Mouse (Mus musculus) intestine, embryonic 14.5 days (tissue): Measurements from ENCODE around the gene Eif4e3. TPM values are rescaled to one million over a fixed set of nuclear protein-coding genes. Genes with fewer than 3 reads are reported as not detected.

Source experiments
- ATAC-seq: fragments of 200-750 bp; cut with Nextera tagmentation; replicated peaks from 2 replicates; pipeline ENCODE4 v1.8.0; 2017; ENCODE audit warnings: low read depth, moderate number of reproducible peaks, moderate TSS enrichment, moderate library complexity; ENCODE audit not compliant: low FRiP score, low TSS enrichment
- DNase-seq: peaks from one replicate; pipeline ENCODE4 v3.0.0-alpha.2; 2018; ENCODE audit warnings: low spot score
- H3K27ac ChIP-seq: fragments of 300-500 bp; sonication (generic); 2 replicates; pipeline ENCODE4 v1.5.1; 2014; ENCODE audit warnings: low read depth, mild to moderate bottlenecking, control low read depth
- H3K27me3 ChIP-seq: fragments of 300-500 bp; sonication (generic); replicated peaks from 2 replicates; pipeline ENCODE4 v1.6.1; 2014; ENCODE audit warnings: low read length, control low read depth; ENCODE audit not compliant: control insufficient read depth, insufficient read depth
- H3K36me3 ChIP-seq: fragments of 300-500 bp; sonication (generic); 2 replicates; pipeline ENCODE4 v1.6.1; 2014; ENCODE audit warnings: low read length, control low read depth; ENCODE audit not compliant: control insufficient read depth, insufficient read depth
- H3K4me1 ChIP-seq: fragments of 300-500 bp; sonication (generic); replicated peaks from 2 replicates; pipeline ENCODE4 v1.6.1; 2014; ENCODE audit warnings: low read length, control low read depth, mixed read lengths; ENCODE audit not compliant: control insufficient read depth, insufficient read depth
- H3K4me2 ChIP-seq: fragments of 300-500 bp; sonication (generic); 2 replicates; pipeline ENCODE4 v1.6.1; 2014; ENCODE audit warnings: low read length
- H3K4me3 ChIP-seq: fragments of 300-500 bp; sonication (generic); 2 replicates; pipeline ENCODE4 v1.5.1; 2014; ENCODE audit warnings: low read depth, low read length, control low read depth, mixed read lengths
- H3K9ac ChIP-seq: fragments of 300-500 bp; sonication (generic); 2 replicates; pipeline ENCODE4 v1.6.1; 2014; ENCODE audit warnings: mild to moderate bottlenecking, low read length
- H3K9me3 ChIP-seq: fragments of 300-500 bp; sonication (generic); 2 replicates; pipeline ENCODE4 v1.6.1; 2016; ENCODE audit warnings: low read length, control low read depth; ENCODE audit not compliant: control insufficient read depth
- WGBS: fragments of 180-500 bp; shearing (Covaris S2); extraction: QIAGEN DNeasy Blood & Tissue Kit; methylation state at CpG from one replicate; pipeline ENCODE4 v1.1.7; 2014; 5-methylcytosine and 5-hydroxymethylcytosine counted together
- polyA plus RNA-seq: library from polyadenylated mRNA; unstranded; fragments of >200 nt; fragmentation: Nextera tagmentation; extraction: Ambion mirVana; gene quantifications from 2 replicates; pipeline ENCODE4 v1.2.1, GENCODE M21; 2014

Gene Eif4e3
- polyA plus RNA-seq, result 14.5 and 16.3 TPM in 2 replicates

DNA sequence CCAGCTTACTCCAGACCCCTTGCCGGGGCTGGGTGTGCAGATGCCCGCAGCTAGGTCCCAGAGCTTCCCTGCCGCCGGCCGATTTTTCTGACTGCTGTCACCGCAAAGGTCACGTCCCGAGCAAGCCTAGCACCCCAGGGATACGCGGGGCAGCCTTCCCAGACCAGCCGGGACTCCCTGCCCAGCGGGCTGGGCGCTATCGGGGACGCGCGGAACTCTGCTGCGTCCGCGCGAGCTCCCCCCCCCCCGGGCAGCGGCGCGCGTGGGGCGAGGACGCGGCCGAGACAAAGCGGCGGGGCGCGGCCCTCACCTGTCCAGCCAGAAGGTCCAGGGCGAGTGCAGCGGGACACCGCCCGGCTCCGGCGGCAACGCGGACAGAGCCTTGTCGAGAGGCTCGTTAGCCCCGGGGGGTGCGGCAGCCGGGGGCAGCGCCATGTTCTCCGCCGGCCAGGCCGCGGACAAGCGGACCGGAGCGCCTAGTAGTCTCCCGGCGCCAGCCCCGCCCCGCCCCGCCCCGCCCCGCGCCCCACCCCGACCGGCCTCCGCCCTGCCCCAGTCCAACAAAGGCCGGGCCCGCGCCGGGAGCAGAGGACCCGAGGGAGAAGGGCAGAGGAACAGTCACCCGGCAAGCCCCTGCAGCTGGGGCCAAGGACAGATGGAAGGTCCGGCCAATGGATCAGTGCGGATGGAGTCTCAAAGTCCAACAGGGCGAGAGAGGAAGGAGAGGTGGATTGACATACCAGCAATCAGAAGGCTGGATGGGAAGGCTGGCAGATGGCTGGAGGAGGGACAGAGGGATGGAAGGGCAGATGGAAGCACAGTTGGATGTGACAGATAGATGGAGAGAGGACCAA lies at the start of gene Eif4e3, which contains the start of gene Gm20696:
TSS of gene Eif4e3 (minus strand) at position 454 of the 854 bp plus-strand sequence.
TSS of gene Gm20696 (minus strand) at position 480 of the 854 bp plus-strand sequence.
- peak; percentile 85 for ATAC-seq
- no peaks in the 10 kb centered on the region for H3K36me3 ChIP-seq
- no peaks in the 10 kb centered on the region for H3K27me3 ChIP-seq
- peak within 1 kb of the TSS; percentile 57; the same call in 1 of the 2 replicates for H3K27ac ChIP-seq
- H3K4me3 ChIP-seq, result peak within 1 kb of the TSS; percentile 69
- WGBS, result 0% methylated on average over 63 of the region's 75 CpGs
- no peaks in the 10 kb centered on the region for H3K9me3 ChIP-seq
- peak within 1 kb of the TSS; percentile 76 for H3K9ac ChIP-seq
- peak within 1 kb of the TSS; percentile 89 for H3K4me2 ChIP-seq
- peak; percentile 81 for DNase-seq
- peaks cover 8% of the 10 kb centered on the region; the same call in 1 of the 2 replicates for H3K4me1 ChIP-seq

DNA sequence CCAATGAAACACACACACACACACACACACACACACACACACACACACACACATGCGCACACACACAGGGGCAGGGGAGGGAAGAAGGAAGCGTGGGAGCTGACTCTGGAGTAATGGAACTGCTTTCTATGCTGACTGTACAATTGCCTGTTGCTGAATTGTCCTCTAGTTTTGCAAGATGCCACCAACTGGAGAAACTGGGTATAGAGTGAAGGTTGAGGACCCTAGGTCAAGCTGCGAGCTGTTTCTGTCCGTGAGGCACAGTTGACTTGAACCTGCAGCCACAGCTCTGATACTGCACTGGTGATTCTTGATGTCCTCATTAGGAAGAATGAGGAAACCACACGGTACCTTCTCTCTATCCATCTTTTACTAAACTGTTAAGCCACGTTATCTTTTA lies 49.3 kb upstream of the Eif4e3 start:
- Histone ChIP-seq H3K36me3 (no peaks in the 10 kb centered on the region), H3K4me2 (no peak overlapping the region), H3K9ac (no peak overlapping the region), H3K27me3 (no peaks in the 10 kb centered on the region), H3K27ac (no peak overlapping the region), H3K4me1 (no peaks in the 10 kb centered on the region), H3K4me3 (no peak overlapping the region), H3K9me3 (no peaks in the 10 kb centered on the region)
- no peak for ATAC-seq
- no peak for DNase-seq
- 67% methylated on average over 6 of the region's 6 CpGs for WGBS

DNA sequence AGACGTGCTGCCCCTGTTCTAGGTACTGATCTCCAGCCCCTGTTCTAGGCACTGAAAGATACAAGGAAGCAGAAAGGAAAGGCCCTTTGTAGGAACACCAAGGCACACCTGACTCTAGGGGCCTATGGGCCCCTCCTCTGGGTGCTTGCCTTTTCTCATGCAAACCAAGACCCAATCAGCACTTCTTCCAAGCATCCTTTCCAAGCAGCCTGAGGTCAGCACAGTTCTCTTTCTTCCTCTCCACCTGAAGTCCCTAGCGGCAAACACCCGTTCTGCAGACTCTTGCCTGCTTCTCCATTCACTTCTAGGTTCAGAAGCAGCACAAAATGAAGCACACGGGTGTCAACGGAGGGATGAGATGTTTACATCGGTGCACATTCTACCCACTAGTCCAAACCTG lies 48.6 kb upstream of the Eif4e3 start:
- no peak for DNase-seq
- no peaks in the 10 kb centered on the region for H3K9me3 ChIP-seq
- H3K4me1 ChIP-seq, result no peaks in the 10 kb centered on the region
- no peak overlapping the region for H3K4me2 ChIP-seq
- WGBS, result 60% methylated on average over 6 of the region's 6 CpGs
- H3K27me3 ChIP-seq, result no peaks in the 10 kb centered on the region
- no peak for ATAC-seq
- H3K36me3 ChIP-seq, result no peaks in the 10 kb centered on the region
- no peak overlapping the region for H3K4me3 ChIP-seq
- no peak overlapping the region for H3K9ac ChIP-seq
- H3K27ac ChIP-seq, result no peak overlapping the region

DNA sequence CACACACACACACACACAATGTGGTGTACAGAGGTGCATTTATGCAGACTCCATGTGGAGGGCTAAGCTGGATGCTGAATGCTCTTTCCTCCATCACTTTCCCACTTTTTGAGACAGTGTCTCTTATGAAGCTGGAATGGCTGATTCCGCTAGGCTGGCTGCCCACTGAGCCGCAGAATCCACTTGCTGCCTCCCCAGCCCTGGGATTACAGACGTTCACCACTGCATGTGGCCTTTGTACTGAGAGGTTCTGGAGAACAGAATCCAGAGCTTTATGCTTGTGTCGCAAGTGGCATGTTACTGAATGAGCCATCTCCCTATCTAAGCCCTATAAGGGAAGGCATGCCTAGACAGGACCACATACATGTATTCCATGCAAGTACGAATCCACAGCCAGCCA lies 46.7 kb upstream of the Eif4e3 start:
- DNase-seq, result no peak
- Histone ChIP-seq H3K4me3 (no peak overlapping the region), H3K9ac (no peak overlapping the region), H3K36me3 (no peaks in the 10 kb centered on the region), H3K27me3 (no peaks in the 10 kb centered on the region), H3K4me1 (no peaks in the 10 kb centered on the region), H3K27ac (no peak overlapping the region), H3K4me2 (no peak overlapping the region), H3K9me3 (no peaks in the 10 kb centered on the region)
- ATAC-seq, result no peak
- 84% methylated on average over 5 of the region's 5 CpGs for WGBS

DNA sequence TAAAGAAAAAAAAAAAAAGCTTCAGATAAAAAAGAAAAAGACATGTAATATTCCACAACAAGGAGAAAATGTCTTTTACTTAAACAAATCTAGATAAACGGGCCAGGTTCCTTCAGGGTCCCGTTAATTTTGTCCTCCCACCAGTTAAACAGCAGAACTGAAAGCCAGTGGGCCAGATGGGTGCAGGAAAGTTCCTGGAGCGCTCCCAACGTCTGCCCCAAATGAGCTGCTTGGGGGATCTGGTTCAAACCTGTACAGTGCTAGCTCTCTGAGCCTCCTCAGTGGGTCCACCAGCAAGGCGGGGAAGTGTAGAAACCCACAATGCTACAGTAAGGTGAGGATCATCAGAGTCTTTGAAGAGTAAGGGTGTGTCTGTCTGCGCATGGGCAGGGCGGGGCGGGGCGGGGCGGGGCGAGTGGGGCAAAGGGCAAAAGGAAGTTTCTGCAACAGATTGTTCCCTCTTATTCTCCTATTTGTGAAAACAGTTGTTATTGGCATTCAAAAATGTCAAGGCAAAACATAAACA lies 45.1 kb upstream of the Eif4e3 start:
- WGBS, result 63% methylated on average over 11 of the region's 11 CpGs
- no peaks in the 10 kb centered on the region for H3K36me3 ChIP-seq
- no peak overlapping the region for H3K4me2 ChIP-seq
- H3K9me3 ChIP-seq, result no peaks in the 10 kb centered on the region
- no peaks in the 10 kb centered on the region for H3K27me3 ChIP-seq
- DNase-seq, result no peak
- no peak overlapping the region for H3K27ac ChIP-seq
- no peak overlapping the region for H3K9ac ChIP-seq
- H3K4me1 ChIP-seq, result no peaks in the 10 kb centered on the region
- ATAC-seq, result no peak
- no peak overlapping the region for H3K4me3 ChIP-seq

DNA sequence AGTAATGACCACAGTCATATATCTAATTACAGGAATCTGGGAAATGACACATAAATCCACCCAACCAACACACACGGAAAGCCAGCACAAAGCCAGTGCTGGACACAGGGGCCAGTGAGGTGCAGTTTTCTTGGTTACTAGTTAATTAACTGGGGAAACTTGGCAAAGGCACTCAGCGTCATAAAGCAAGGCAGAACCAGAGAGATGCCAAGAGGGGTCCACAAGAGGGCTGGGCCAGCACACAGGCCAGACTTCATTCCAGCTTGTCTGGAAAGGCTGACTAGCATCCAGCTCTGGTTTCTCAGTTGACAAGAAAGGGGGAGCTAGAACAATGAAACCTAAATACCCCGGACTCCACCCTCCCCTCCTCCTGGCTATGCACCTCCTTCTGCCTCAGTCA lies 33.9 kb upstream of the Eif4e3 start:
- H3K4me1 ChIP-seq, result no peaks in the 10 kb centered on the region
- ATAC-seq (no peak), DNase-seq (no peak)
- no peak overlapping the region for H3K9ac ChIP-seq
- WGBS, result 58% methylated on average over 3 of the region's 3 CpGs
- H3K27me3 ChIP-seq, result 0 out of 2 replicates have a peak, but pooled peaks cover 4% of the 10 kb centered on the region
- no peaks in the 10 kb centered on the region for H3K36me3 ChIP-seq
- no peak overlapping the region for H3K27ac ChIP-seq
- no peak overlapping the region for H3K4me2 ChIP-seq
- H3K4me3 ChIP-seq, result no peak overlapping the region
- H3K9me3 ChIP-seq, result no peaks in the 10 kb centered on the region

DNA sequence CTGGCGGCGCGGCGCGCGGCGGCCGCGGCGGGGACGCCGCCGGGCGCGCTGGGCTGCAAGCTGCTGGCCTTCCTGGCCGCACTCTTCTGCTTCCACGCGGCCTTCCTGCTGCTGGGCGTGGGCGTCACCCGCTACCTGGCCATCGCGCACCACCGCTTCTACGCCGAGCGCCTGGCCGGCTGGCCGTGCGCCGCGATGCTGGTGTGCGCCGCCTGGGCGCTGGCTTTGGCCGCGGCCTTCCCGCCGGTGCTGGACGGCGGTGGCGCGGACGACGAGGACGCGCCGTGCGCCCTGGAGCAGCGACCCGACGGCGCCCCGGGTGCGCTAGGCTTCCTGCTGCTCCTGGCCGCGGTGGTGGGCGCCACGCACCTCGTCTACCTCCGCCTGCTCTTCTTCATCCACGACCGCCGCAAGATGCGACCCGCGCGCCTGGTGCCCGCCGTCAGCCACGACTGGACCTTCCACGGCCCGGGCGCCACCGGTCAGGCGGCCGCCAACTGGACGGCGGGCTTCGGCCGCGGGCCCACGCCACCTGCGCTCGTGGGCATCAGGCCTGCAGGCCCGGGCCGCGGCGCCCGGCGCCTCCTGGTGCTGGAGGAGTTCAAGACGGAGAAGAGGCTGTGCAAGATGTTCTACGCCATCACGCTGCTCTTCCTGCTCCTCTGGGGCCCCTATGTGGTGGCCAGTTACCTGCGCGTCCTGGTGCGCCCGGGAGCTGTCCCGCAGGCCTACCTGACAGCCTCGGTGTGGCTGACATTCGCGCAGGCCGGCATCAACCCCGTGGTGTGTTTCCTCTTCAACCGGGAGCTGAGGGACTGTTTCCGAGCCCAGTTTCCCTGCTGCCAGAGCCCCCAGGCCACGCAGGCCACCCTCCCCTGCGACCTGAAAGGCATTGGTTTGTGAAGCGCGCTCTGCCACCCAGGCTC lies 26.6 kb upstream of the Eif4e3 start:
- no peaks in the 10 kb centered on the region for H3K9me3 ChIP-seq
- H3K36me3 ChIP-seq, result no peaks in the 10 kb centered on the region
- H3K27me3 ChIP-seq, result peaks cover 52% of the 10 kb centered on the region
- DNase-seq (peak; percentile 68), ATAC-seq (peak; percentile 3; the same call in 1 of the 2 replicates)
- H3K4me3 ChIP-seq, result peak overlapping the region; percentile 68
- H3K4me1 ChIP-seq, result peaks cover 8% of the 10 kb centered on the region; the same call in 1 of the 2 replicates
- peak overlapping the region; percentile 81 for H3K4me2 ChIP-seq
- peak overlapping the region; percentile 71 for H3K9ac ChIP-seq
- 1% methylated on average over 105 of the region's 110 CpGs for WGBS
- H3K27ac ChIP-seq, result no peak overlapping the region

DNA sequence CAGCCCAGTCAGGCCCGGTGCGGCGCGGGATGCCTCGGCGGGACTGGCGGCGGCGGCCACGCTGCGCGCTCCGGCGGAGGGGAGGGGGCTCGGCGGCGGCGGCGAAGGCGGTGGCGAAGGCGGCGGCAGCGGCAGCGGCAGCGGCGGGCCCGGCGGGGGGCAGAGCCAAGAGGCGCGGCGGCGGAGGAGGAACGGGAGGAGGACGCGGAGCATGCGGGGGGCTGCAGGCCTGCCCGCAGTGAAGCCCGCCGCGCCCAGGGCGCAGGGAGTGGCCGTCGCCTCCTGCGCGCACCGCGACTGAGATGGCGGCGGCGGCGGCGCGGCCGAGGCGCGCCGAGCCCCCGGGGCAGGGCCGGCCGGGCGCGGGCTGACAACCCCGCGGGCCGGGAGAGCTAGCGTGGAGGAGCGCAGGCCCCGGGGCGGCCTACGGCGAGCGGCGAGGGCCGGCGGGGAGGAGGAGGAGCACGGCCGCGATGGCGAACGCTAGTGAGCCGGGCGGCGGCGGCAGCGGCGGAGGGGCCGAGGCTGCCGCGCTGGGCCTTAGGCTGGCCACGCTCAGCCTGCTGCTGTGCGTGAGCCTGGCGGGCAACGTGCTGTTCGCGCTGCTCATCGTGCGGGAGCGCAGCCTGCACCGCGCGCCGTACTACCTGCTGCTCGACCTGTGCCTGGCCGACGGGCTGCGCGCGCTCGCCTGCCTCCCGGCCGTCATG lies 25.8 kb upstream of the Eif4e3 start, which contains the start of gene Gpr27:
TSS of gene Gpr27 (plus strand) at position 474 of the 710 bp plus-strand sequence.
- Histone ChIP-seq H3K36me3 (no peaks in the 10 kb centered on the region), H3K9me3 (no peaks in the 10 kb centered on the region), H3K9ac (peak within 1 kb of the TSS; percentile 71), H3K4me2 (peak within 1 kb of the TSS; percentile 81), H3K4me1 (peaks cover 8% of the 10 kb centered on the region; the same call in 1 of the 2 replicates), H3K27me3 (peaks cover 52% of the 10 kb centered on the region), H3K27ac (no peak within 1 kb of the TSS), H3K4me3 (peak within 1 kb of the TSS; percentile 68)
- 1% methylated on average over 75 of the region's 112 CpGs for WGBS
- ATAC-seq, result peak; percentile 76
- peak; percentile 79 for DNase-seq
